Mouse (Mus musculus): ENCODE measurements at regions not wholly inside any gene's neighbourhood (a gene's known extent, or its start where the extent isn't known, plus 50 kb on each side); places are given as distances from the start of the nearest gene placed in this dataset.

DNA sequence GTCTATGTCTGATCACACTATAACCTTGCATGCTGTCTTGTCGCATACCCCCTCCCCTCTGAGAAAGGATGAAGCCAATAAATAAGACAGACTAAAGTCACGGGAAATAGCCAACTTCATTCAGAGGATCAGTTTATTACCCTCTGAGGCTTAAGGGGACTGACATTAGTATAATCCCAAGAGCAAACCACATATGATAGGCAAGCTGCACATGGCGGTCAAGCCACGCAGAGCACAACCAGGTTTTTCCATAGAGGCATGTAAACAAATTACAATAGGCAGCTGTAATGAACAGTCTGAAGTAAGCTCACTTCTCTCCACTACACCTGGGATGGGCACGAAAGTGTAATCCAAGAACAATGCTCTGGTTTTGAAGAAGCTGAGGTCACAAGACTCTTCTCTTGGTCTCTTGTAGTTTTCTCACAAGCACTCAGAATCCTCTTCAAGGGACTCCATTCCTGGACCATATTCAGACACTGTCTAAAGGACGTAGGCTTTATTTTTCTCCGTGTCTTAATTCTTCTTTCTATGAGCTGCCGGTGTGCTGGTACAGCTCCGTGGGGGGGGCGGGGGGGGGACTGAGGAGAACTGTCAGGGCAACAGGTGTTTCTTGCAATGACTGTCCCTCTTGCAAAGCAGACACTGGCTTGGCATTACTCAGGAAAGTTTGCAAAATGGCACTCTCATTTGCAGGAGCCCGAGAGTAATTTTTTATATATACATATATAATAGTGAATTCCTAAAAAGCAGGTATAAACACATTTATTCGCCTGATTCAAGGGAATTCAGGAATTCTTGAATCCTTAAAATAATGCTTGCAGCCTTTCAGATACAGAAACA is 118.4 kb upstream of the Itga4 start:
- ATAC-seq (ENCODE audit: insufficient number of reproducible peaks, low FRiP score, low TSS enrichment, low read depth) = no peak
- H3K4me1 ChIP-seq = no peaks in the 10 kb centered on the region
- WGBS = 82% methylated on average over 12 of the region's 12 CpGs

DNA sequence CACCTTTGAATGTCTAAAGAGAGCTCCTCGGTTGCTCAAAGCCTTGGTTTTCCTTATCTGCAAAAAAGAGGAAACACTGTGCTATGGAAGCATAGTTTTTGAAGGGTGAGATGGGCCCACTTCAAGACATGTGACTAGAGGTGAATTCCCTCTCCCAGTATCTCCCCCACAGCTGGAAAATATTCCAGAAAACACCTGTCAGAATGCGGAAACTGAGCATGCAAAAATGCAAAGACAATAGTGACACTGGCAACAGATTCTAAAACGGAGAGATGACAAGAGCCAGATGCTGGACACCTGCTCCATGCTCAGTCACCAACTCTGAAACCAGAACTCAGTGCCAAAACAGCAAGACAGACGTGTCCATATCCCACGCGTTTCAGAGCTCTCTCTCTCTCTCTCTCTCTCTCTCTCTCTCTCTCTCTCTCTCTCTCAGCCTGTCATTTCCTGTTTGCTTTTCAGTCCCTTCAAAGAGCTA is 117.5 kb upstream of the Itga4 start:
- Histone ChIP-seq H3K4me2 (replicated peaks) (no peak overlapping the region), H3K9ac (no peak overlapping the region), H3K4me1 (no peaks in the 10 kb centered on the region), H3K9me3 (replicated peaks) (no peaks in the 10 kb centered on the region), H3K27me3 (no peaks in the 10 kb centered on the region), H3K36me3 (no peaks in the 10 kb centered on the region), H3K27ac (replicated peaks) (no peak overlapping the region), H3K4me3 (replicated peaks) (no peak overlapping the region)
- 44% methylated on average over 6 of the region's 6 CpGs for WGBS
- no peak for ATAC-seq (ENCODE audit: insufficient number of reproducible peaks, low FRiP score, low TSS enrichment, low read depth)

More for the DNA sequence above, 118.4 kb upstream of the Itga4 start:
- Histone ChIP-seq H3K27ac (replicated peaks) (no peak overlapping the region), H3K4me2 (replicated peaks) (no peak overlapping the region), H3K27me3 (no peaks in the 10 kb centered on the region), H3K4me3 (replicated peaks) (no peak overlapping the region), H3K36me3 (no peaks in the 10 kb centered on the region), H3K9me3 (replicated peaks) (no peaks in the 10 kb centered on the region), H3K9ac (no peak overlapping the region)

DNA sequence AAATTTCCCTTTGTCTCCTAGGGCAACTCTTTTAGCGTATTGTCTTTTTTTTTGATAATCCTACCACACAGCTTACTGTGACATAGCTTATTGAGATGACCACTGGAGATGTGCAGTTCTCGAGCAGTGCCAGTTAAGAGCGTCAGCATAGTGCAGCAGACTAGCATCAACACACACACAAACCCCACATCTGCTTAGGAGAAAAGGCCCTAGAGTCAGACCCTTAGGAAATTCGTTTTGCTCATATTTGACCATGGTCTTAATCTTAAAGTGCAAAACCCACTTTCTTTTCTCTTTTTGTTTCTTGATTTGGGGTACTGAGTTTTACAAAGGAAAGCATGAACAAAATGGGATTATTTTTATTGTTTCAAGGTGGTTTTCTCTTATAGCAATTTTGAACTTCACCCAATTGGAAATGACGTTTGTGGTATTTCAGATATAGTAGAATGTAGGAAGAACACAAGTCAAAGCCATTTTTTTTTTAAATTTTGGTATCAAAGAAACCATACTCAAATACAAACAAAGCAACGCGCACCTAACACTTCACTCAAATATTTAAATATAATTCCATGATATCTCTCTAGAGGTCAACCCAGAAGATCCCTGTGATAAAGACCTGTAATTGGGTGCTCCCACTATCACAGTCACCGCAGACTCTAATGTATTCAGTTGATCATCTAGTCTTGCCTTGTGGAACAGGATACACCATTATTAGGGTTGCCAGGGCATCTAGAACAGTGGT is 116.7 kb upstream of the Itga4 start:
- Histone ChIP-seq H3K4me3 (replicated peaks) (no peak overlapping the region), H3K27ac (replicated peaks) (no peak overlapping the region), H3K27me3 (no peaks in the 10 kb centered on the region), H3K36me3 (no peaks in the 10 kb centered on the region), H3K4me1 (no peaks in the 10 kb centered on the region), H3K4me2 (replicated peaks) (no peak overlapping the region), H3K9ac (no peak overlapping the region), H3K9me3 (replicated peaks) (no peaks in the 10 kb centered on the region)
- no peak for ATAC-seq (ENCODE audit: insufficient number of reproducible peaks, low FRiP score, low TSS enrichment, low read depth)
- WGBS = 81% methylated on average over 8 of the region's 8 CpGs

DNA sequence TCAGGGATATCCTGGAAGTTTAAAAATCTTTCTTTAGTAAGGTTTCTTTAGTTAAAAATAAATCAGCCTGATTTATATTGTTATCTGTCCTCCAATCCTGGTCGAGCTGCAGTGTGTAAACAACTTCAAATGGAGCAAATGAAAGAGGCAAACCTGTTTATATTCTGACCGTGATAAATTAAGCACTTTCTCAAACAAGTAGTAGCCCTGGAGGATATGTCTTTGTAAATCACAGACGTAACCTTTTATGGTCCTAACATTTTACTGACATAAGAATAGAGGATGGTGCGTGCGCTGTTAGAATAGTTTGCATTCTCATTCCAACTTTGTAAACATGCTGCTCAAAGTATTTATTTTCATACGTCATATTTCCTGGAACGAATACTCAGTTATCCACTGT is 113.3 kb upstream of the Itga4 start:
- H3K36me3 ChIP-seq = no peaks in the 10 kb centered on the region
- H3K4me2 ChIP-seq (replicated peaks) = no peak overlapping the region
- WGBS = 50% methylated on average over 7 of the region's 7 CpGs
- no peaks in the 10 kb centered on the region for H3K9me3 ChIP-seq (replicated peaks)
- no peaks in the 10 kb centered on the region for H3K27me3 ChIP-seq
- no peaks in the 10 kb centered on the region for H3K4me1 ChIP-seq
- H3K4me3 ChIP-seq (replicated peaks) = no peak overlapping the region
- ATAC-seq (ENCODE audit: insufficient number of reproducible peaks, low FRiP score, low TSS enrichment, low read depth) = no peak
- H3K9ac ChIP-seq = no peak overlapping the region
- no peak overlapping the region for H3K27ac ChIP-seq (replicated peaks)

DNA sequence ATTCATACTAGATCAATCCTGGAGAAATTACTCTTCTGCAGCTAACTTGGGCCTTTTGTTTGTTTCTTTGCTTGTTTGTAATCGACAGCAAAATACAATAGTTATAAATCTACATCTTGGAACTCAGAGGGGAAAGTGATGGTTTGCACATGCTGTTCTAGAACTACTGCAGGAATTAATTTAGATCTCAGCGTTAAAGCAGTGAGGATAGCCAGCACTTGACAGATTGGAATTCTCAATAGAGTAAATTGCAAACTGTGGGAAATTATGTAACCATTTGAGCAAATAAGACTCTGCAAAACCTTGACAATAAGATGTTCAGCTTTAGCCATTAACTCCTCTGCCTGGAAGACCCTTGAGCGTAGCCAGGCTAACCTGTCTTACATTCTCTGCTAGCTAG is 112.0 kb upstream of the Itga4 start:
- Histone ChIP-seq H3K4me2 (replicated peaks) (no peak overlapping the region), H3K27ac (replicated peaks) (no peak overlapping the region; the same call in 1 of the 2 replicates), H3K36me3 (no peaks in the 10 kb centered on the region), H3K4me3 (replicated peaks) (no peak overlapping the region), H3K9ac (no peak overlapping the region), H3K4me1 (no peaks in the 10 kb centered on the region), H3K9me3 (replicated peaks) (no peaks in the 10 kb centered on the region), H3K27me3 (no peaks in the 10 kb centered on the region)
- ATAC-seq (ENCODE audit: insufficient number of reproducible peaks, low FRiP score, low TSS enrichment, low read depth) = no peak
- WGBS = 67% methylated on average over 3 of the region's 3 CpGs

DNA sequence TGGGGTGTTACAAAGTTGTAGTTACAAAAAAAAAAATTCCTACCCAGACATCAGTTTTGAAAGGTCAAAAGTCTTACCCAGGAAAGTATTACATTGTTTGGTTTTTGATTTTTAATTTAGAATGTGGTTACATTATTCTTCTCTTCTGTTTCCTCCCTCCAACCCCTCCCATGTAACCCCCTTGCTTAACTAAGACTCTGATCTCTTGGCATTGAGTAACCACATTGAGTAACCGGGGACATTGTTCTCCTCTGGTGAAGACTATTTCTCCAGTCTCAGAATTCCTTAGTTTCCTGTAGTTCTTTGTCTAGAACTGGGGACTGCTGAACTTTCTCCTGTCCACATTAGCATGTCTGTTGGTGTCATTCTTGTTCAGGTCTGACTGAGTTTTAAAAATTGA is 109.3 kb upstream of the Itga4 start:
- H3K27ac ChIP-seq (replicated peaks) = no peak overlapping the region
- 72% methylated on average over 1 of the region's 1 CpGs for WGBS
- H3K36me3 ChIP-seq = no peaks in the 10 kb centered on the region
- no peak overlapping the region for H3K9ac ChIP-seq
- ATAC-seq (ENCODE audit: insufficient number of reproducible peaks, low FRiP score, low TSS enrichment, low read depth) = no peak
- H3K27me3 ChIP-seq = no peaks in the 10 kb centered on the region
- no peak overlapping the region for H3K4me2 ChIP-seq (replicated peaks)
- no peaks in the 10 kb centered on the region for H3K4me1 ChIP-seq
- no peak overlapping the region for H3K4me3 ChIP-seq (replicated peaks)
- H3K9me3 ChIP-seq (replicated peaks) = no peaks in the 10 kb centered on the region

DNA sequence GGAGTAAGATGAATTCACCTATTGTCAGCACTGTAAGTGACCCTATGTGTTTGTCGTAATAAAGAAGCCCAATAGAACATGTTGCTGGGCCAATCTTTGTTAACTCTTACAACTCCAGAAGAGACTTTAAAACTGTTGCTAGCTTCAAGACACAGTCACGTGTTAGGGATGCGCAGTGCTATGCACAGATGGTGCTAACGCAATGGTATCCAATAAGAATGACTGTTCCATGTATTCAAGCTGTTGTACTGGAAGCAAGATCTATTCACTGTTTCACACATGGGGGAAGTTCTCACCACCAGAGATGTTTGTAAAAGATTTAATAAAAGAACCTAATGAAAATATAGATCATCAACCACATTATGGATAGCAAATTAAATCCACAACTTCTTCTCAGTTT is 108.7 kb upstream of the Itga4 start:
- Histone ChIP-seq H3K27ac (replicated peaks) (no peak overlapping the region), H3K4me1 (no peaks in the 10 kb centered on the region), H3K36me3 (no peaks in the 10 kb centered on the region), H3K9me3 (replicated peaks) (no peaks in the 10 kb centered on the region), H3K27me3 (no peaks in the 10 kb centered on the region), H3K4me3 (replicated peaks) (no peak overlapping the region), H3K9ac (no peak overlapping the region), H3K4me2 (replicated peaks) (no peak overlapping the region)
- 88% methylated on average over 4 of the region's 4 CpGs for WGBS
- ATAC-seq (ENCODE audit: insufficient number of reproducible peaks, low FRiP score, low TSS enrichment, low read depth) = no peak

DNA sequence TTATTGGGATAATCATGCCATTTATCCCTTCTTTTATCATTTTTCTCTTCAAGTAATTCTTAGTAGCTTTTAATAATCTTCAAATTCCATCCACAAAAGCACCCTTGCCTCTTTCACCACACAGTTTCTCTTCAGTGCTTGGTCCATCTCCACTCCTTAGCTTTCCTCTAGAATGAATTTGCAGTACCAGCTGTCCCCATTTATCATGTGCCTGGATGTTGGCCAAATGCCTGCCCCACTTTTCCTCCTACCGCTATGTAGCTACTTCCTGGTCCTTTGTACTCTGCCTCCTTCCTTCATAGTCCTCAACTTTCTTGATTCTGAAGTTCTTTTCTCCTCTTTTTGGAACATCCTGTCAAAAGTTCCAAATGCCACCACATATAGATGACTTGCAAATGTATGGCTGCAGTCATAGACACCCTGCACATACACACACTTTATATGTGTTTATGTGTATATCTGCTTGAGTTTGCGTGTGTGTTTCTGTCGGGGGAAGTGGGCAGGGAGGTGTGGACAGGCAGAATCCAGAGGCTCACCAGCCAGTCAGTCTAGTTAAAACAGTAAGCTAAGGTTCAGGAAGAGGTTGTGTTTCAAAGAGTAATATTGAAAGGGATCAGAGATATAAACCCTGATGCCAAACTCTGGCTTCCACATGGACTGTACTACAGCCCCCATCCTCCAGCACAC is 106.1 kb upstream of the Itga4 start:
- no peaks in the 10 kb centered on the region for H3K4me1 ChIP-seq
- H3K36me3 ChIP-seq = no peaks in the 10 kb centered on the region
- H3K27ac ChIP-seq (replicated peaks) = no peak overlapping the region
- no peak overlapping the region for H3K4me2 ChIP-seq (replicated peaks)
- WGBS = 72% methylated on average over 3 of the region's 3 CpGs
- no peak overlapping the region for H3K9ac ChIP-seq
- no peak for ATAC-seq (ENCODE audit: insufficient number of reproducible peaks, low FRiP score, low TSS enrichment, low read depth)
- H3K9me3 ChIP-seq (replicated peaks) = no peaks in the 10 kb centered on the region
- no peak overlapping the region for H3K4me3 ChIP-seq (replicated peaks)
- no peaks in the 10 kb centered on the region for H3K27me3 ChIP-seq

DNA sequence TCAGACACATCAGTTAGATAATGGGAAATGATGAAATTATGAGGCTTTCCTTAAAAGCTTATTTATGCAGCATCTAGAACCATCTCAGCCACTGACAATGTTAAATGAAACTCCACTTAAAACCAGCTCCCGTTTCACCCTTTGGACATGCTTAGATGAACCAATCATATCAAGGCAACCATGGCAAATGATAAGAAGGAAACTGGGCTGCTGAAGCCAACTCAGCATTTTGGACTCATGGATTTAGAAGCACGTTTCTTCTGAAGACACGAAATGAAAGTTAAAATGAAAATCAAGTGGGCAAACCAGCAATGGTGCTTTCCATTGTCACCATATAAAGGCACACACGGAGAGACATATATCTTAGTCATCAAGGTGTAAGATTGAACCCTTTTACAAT is 103.6 kb upstream of the Itga4 start:
- Histone ChIP-seq H3K4me2 (replicated peaks) (no peak overlapping the region), H3K9ac (no peak overlapping the region), H3K9me3 (replicated peaks) (no peaks in the 10 kb centered on the region), H3K36me3 (no peaks in the 10 kb centered on the region), H3K4me3 (replicated peaks) (no peak overlapping the region), H3K27me3 (no peaks in the 10 kb centered on the region), H3K27ac (replicated peaks) (no peak overlapping the region), H3K4me1 (no peaks in the 10 kb centered on the region)
- ATAC-seq (ENCODE audit: insufficient number of reproducible peaks, low FRiP score, low TSS enrichment, low read depth) = no peak
- WGBS = 85% methylated on average over 4 of the region's 4 CpGs

DNA sequence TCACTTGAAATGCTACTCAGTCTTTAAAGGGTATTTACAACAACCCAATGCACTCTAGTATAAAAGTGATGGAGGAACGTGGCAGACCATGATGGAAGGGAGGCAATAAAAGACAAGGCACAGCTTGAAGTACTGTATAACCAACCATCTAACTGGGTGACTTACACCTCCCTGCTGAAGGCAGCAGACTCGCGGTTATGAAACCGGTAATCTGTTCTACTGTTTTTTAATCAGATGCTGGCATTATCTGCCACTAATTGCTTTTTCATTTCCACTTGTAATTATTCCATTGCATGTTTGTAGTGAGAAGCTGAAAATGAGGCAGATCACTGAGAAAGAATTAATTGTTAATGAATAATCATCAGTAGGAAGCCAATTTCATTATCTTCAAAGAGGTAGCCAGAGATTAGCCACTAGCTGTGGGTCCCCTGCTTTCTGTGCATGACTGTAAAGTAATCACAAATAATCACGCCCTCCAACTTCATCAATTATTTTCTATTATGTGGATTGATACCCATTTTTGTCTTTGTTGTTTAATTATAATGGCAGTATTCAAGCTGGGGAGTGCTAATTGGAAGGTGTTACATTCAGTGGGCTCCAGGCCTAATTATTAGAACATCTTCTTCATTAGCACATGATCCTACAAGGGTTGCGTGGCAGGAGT is 103.1 kb upstream of the Itga4 start:
- H3K27ac ChIP-seq (replicated peaks) = no peak overlapping the region
- no peak for ATAC-seq (ENCODE audit: insufficient number of reproducible peaks, low FRiP score, low TSS enrichment, low read depth)
- no peak overlapping the region for H3K4me3 ChIP-seq (replicated peaks)
- no peak overlapping the region for H3K4me2 ChIP-seq (replicated peaks)
- H3K9ac ChIP-seq = no peak overlapping the region
- H3K9me3 ChIP-seq (replicated peaks) = no peaks in the 10 kb centered on the region
- H3K4me1 ChIP-seq = no peaks in the 10 kb centered on the region
- WGBS = 90% methylated on average over 6 of the region's 6 CpGs
- H3K36me3 ChIP-seq = no peaks in the 10 kb centered on the region
- no peaks in the 10 kb centered on the region for H3K27me3 ChIP-seq

DNA sequence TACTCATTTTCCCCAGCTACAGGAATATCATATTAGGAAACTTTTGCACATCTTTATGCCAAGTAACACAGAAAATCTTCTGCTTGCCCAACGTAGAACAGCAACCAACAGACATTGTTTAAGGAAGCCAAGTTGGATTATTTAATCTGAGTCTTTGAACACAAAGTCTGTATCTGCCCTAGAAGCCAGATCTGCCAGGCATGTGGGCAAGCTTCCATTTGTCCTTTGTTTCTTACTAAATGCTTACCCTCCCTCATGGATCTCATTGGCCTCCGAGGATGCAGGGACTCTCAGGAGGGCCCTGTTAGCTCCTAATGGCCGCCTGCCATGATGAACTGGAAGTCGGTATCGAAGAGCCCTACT is 102.5 kb upstream of the Itga4 start:
- Histone ChIP-seq H3K36me3 (no peaks in the 10 kb centered on the region), H3K27me3 (no peaks in the 10 kb centered on the region), H3K9ac (no peak overlapping the region), H3K4me3 (replicated peaks) (no peak overlapping the region), H3K27ac (replicated peaks) (no peak overlapping the region), H3K9me3 (replicated peaks) (no peaks in the 10 kb centered on the region), H3K4me2 (replicated peaks) (no peak overlapping the region), H3K4me1 (no peaks in the 10 kb centered on the region)
- ATAC-seq (ENCODE audit: insufficient number of reproducible peaks, low FRiP score, low TSS enrichment, low read depth) = no peak
- 94% methylated on average over 5 of the region's 5 CpGs for WGBS
